Mouse (Mus musculus) hindbrain, embryonic 15.5 days (tissue): ENCODE data around the gene Yars. TPM values are rescaled to one million over a fixed set of nuclear protein-coding genes. Genes with fewer than 3 reads are reported as not detected.

Experiments used
- ATAC-seq: fragments of 200-750 bp; cut with Nextera tagmentation; 2 replicates; pipeline ENCODE4 v1.8.0; 2017; ENCODE audit warnings: low read depth, moderate number of reproducible peaks, moderate TSS enrichment; ENCODE audit not compliant: low FRiP score
- H3K27ac ChIP-seq: fragments of 300-500 bp; sonication (generic); replicated peaks from 2 replicates; pipeline ENCODE4 v1.5.1; 2015; ENCODE audit warnings: mild to moderate bottlenecking, inconsistent platforms
- H3K27me3 ChIP-seq: fragments of 300-500 bp; sonication (generic); 2 replicates; pipeline ENCODE4 v1.6.1; 2015; ENCODE audit warnings: control low read depth, inconsistent platforms
- H3K36me3 ChIP-seq: fragments of 300-500 bp; sonication (generic); 2 replicates; pipeline ENCODE4 v1.6.1; 2015; ENCODE audit warnings: control low read depth, inconsistent platforms
- H3K4me1 ChIP-seq: fragments of 300-500 bp; sonication (generic); replicated peaks from 2 replicates; pipeline ENCODE4 v1.6.1; 2015; ENCODE audit warnings: control low read depth, inconsistent platforms
- H3K4me2 ChIP-seq: fragments of 300-500 bp; sonication (generic); 2 replicates; pipeline ENCODE4 v1.6.1; 2015; ENCODE audit warnings: moderate library complexity, mild to moderate bottlenecking, inconsistent platforms
- H3K4me3 ChIP-seq: fragments of 300-500 bp; sonication (generic); 2 replicates; pipeline ENCODE4 v1.5.1; 2015; ENCODE audit warnings: mild to moderate bottlenecking, inconsistent platforms
- H3K9ac ChIP-seq: fragments of 300-500 bp; sonication (generic); 2 replicates; pipeline ENCODE4 v1.6.1; 2015; ENCODE audit warnings: inconsistent platforms
- H3K9me3 ChIP-seq: fragments of 300-500 bp; sonication (generic); 2 replicates; pipeline ENCODE4 v1.6.1; 2016; ENCODE audit warnings: control low read depth, inconsistent platforms
- WGBS: fragments of 180-500 bp; shearing (Covaris S2); methylation state at CpG from one replicate; pipeline ENCODE4 v1.1.7; 2015; 5-methylcytosine and 5-hydroxymethylcytosine counted together
- polyA plus RNA-seq: library from polyadenylated mRNA; unstranded; fragments of >200 nt; fragmentation: Nextera tagmentation; extraction: Ambion mirVana; gene quantifications from 2 replicates; pipeline ENCODE4 v1.2.1, GENCODE M21; 2015

The Yars gene
- polyA plus RNA-seq, 1 experiment from 2014 or later: 111 TPM

- Histone ChIP-seq H3K27ac (no peak overlapping the region), H3K27me3 (no peaks in the 10 kb centered on the region), H3K36me3 (peaks cover 22% of the 10 kb centered on the region), H3K4me2 (no peak overlapping the region), H3K4me1 (peaks cover 16% of the 10 kb centered on the region), H3K9ac (no peak overlapping the region), H3K4me3 (no peak overlapping the region), H3K9me3 (no peaks in the 10 kb centered on the region)
- 77% methylated on average over 1 of the region's 1 CpGs for WGBS
- ATAC-seq: no peak
Measured at GRCm38 (mm10) chr4:129149321-129149720, 40.2 kb upstream of the Yars start.

- no peak overlapping the region for H3K9ac ChIP-seq
- H3K36me3 ChIP-seq: peaks cover 34% of the 10 kb centered on the region
- no peak overlapping the region for H3K27ac ChIP-seq
- H3K27me3 ChIP-seq: no peaks in the 10 kb centered on the region
- H3K4me3 ChIP-seq: no peak overlapping the region
- H3K4me2 ChIP-seq: no peak overlapping the region
- H3K9me3 ChIP-seq: no peaks in the 10 kb centered on the region
- 67% methylated on average over 4 of the region's 4 CpGs for WGBS
- H3K4me1 ChIP-seq: peaks cover 4% of the 10 kb centered on the region
- ATAC-seq: no peak
Measured at GRCm38 (mm10) chr4:129151276-129151811, 38.2 kb upstream of the Yars start.

- peaks cover 34% of the 10 kb centered on the region for H3K36me3 ChIP-seq
- no peak for ATAC-seq
- no peaks in the 10 kb centered on the region for H3K27me3 ChIP-seq
- H3K27ac ChIP-seq: no peak overlapping the region
- no peaks in the 10 kb centered on the region for H3K9me3 ChIP-seq
- H3K4me2 ChIP-seq: no peak overlapping the region
- no peaks in the 10 kb centered on the region for H3K4me1 ChIP-seq
- WGBS: 90% methylated on average over 5 of the region's 5 CpGs
- H3K9ac ChIP-seq: no peak overlapping the region
- H3K4me3 ChIP-seq: no peak overlapping the region
Measured at GRCm38 (mm10) chr4:129157541-129157940, 32.0 kb upstream of the Yars start.

- H3K4me3 ChIP-seq: no peak overlapping the region
- H3K27ac ChIP-seq: no peak overlapping the region
- H3K27me3 ChIP-seq: no peaks in the 10 kb centered on the region
- ATAC-seq: no peak
- peaks cover 29% of the 10 kb centered on the region for H3K36me3 ChIP-seq
- WGBS: 59% methylated on average over 3 of the region's 3 CpGs
- H3K4me1 ChIP-seq: no peaks in the 10 kb centered on the region
- H3K9ac ChIP-seq: no peak overlapping the region
- no peaks in the 10 kb centered on the region for H3K9me3 ChIP-seq
- no peak overlapping the region for H3K4me2 ChIP-seq
Measured at GRCm38 (mm10) chr4:129158549-129158948, 31.0 kb upstream of the Yars start.

- no peaks in the 10 kb centered on the region for H3K27me3 ChIP-seq
- no peaks in the 10 kb centered on the region for H3K9me3 ChIP-seq
- no peak overlapping the region for H3K4me3 ChIP-seq
- no peaks in the 10 kb centered on the region for H3K4me1 ChIP-seq
- WGBS: 97% methylated on average over 1 of the region's 1 CpGs
- H3K4me2 ChIP-seq: no peak overlapping the region
- no peak overlapping the region for H3K27ac ChIP-seq
- no peak overlapping the region for H3K9ac ChIP-seq
- peaks cover 31% of the 10 kb centered on the region for H3K36me3 ChIP-seq
- no peak for ATAC-seq
Measured at GRCm38 (mm10) chr4:129161076-129161475, 28.5 kb upstream of the Yars start.

- ATAC-seq: no peak
- no peak overlapping the region for H3K4me3 ChIP-seq
- H3K27me3 ChIP-seq: no peaks in the 10 kb centered on the region
- H3K9ac ChIP-seq: no peak overlapping the region
- WGBS: 79% methylated on average over 4 of the region's 4 CpGs
- no peaks in the 10 kb centered on the region for H3K9me3 ChIP-seq
- peaks cover 26% of the 10 kb centered on the region for H3K36me3 ChIP-seq
- H3K4me2 ChIP-seq: no peak overlapping the region
- H3K4me1 ChIP-seq: no peaks in the 10 kb centered on the region
- H3K27ac ChIP-seq: no peak overlapping the region
Measured at GRCm38 (mm10) chr4:129161581-129162255, 27.8 kb upstream of the Yars start.

- 74% methylated on average over 1 of the region's 1 CpGs for WGBS
- Histone ChIP-seq H3K9me3 (no peaks in the 10 kb centered on the region), H3K36me3 (peaks cover 60% of the 10 kb centered on the region)
Measured at GRCm38 (mm10) chr4:129172529-129172928, 17.0 kb upstream of the Yars start.

GRCm38 (mm10) chr4:129179560-129179959 is 10.0 kb upstream of the Yars start:
- no peaks in the 10 kb centered on the region for H3K4me1 ChIP-seq
- no peak overlapping the region for H3K27ac ChIP-seq
- WGBS: 45% methylated on average over 1 of the region's 1 CpGs
- no peaks in the 10 kb centered on the region for H3K9me3 ChIP-seq
- ATAC-seq: no peak
- no peak overlapping the region for H3K9ac ChIP-seq
- no peak overlapping the region for H3K4me3 ChIP-seq
- H3K36me3 ChIP-seq: peaks cover 45% of the 10 kb centered on the region
- H3K27me3 ChIP-seq: no peaks in the 10 kb centered on the region
- H3K4me2 ChIP-seq: no peak overlapping the region

More at GRCm38 (mm10) chr4:129172529-129172928, 17.0 kb upstream of the Yars start:
- no peaks in the 10 kb centered on the region for H3K27me3 ChIP-seq
- no peak for ATAC-seq
- H3K4me2 ChIP-seq: no peak overlapping the region
- H3K4me3 ChIP-seq: no peak overlapping the region
- no peak overlapping the region for H3K27ac ChIP-seq
- no peaks in the 10 kb centered on the region for H3K4me1 ChIP-seq
- H3K9ac ChIP-seq: no peak overlapping the region

GRCm38 (mm10) chr4:129188041-129188659 is 1.4 kb upstream of the Yars start:
- Histone ChIP-seq H3K4me1 (peaks cover 31% of the 10 kb centered on the region), H3K27ac (peak overlapping the region; percentile 90; the same call in 1 of the 2 replicates), H3K27me3 (no peaks in the 10 kb centered on the region), H3K4me2 (peak overlapping the region; percentile 77), H3K9me3 (no peaks in the 10 kb centered on the region), H3K36me3 (no peaks in the 10 kb centered on the region), H3K4me3 (peak overlapping the region; percentile 74), H3K9ac (peak overlapping the region; percentile 76)
- 41% methylated on average over 5 of the region's 5 CpGs for WGBS
- ATAC-seq: no peak

- H3K36me3 ChIP-seq: no peaks in the 10 kb centered on the region
- H3K4me3 ChIP-seq: peak overlapping the region; percentile 74
- peaks cover 31% of the 10 kb centered on the region for H3K4me1 ChIP-seq
- H3K9me3 ChIP-seq: no peaks in the 10 kb centered on the region
- WGBS: under 1% methylated on average over 38 of the region's 74 CpGs
- peak overlapping the region; percentile 90 for H3K27ac ChIP-seq
- peak; percentile 32 for ATAC-seq
- no peaks in the 10 kb centered on the region for H3K27me3 ChIP-seq
- H3K4me2 ChIP-seq: peak overlapping the region; percentile 77
- H3K9ac ChIP-seq: peak overlapping the region; percentile 76
Measured at GRCm38 (mm10) chr4:129188803-129189541, 588 bp upstream of the Yars start.

- Histone ChIP-seq H3K27ac (peak overlapping the region; percentile 82), H3K9ac (peak overlapping the region; percentile 71), H3K4me3 (peak overlapping the region; percentile 74), H3K36me3 (peaks cover 5% of the 10 kb centered on the region), H3K4me1 (peaks cover 31% of the 10 kb centered on the region), H3K4me2 (peak overlapping the region; percentile 77), H3K9me3 (no peaks in the 10 kb centered on the region), H3K27me3 (no peaks in the 10 kb centered on the region)
- 5% methylated on average over 12 of the region's 12 CpGs for WGBS
- ATAC-seq: no peak
Measured at GRCm38 (mm10) chr4:129190538-129190937, 978 bp downstream of the Yars start.

GRCm38 (mm10) chr4:129191691-129192090 is 2.1 kb downstream of the Yars start:
- ATAC-seq: no peak
- Histone ChIP-seq H3K27me3 (no peaks in the 10 kb centered on the region), H3K4me1 (peaks cover 31% of the 10 kb centered on the region), H3K9ac (no peak overlapping the region), H3K27ac (no peak overlapping the region), H3K4me2 (no peak overlapping the region), H3K36me3 (peaks cover 10% of the 10 kb centered on the region), H3K4me3 (no peak overlapping the region), H3K9me3 (no peaks in the 10 kb centered on the region)
- 75% methylated on average over 5 of the region's 5 CpGs for WGBS
